Mouse (Mus musculus): ENCODE results near the gene Mgll.

DNA sequence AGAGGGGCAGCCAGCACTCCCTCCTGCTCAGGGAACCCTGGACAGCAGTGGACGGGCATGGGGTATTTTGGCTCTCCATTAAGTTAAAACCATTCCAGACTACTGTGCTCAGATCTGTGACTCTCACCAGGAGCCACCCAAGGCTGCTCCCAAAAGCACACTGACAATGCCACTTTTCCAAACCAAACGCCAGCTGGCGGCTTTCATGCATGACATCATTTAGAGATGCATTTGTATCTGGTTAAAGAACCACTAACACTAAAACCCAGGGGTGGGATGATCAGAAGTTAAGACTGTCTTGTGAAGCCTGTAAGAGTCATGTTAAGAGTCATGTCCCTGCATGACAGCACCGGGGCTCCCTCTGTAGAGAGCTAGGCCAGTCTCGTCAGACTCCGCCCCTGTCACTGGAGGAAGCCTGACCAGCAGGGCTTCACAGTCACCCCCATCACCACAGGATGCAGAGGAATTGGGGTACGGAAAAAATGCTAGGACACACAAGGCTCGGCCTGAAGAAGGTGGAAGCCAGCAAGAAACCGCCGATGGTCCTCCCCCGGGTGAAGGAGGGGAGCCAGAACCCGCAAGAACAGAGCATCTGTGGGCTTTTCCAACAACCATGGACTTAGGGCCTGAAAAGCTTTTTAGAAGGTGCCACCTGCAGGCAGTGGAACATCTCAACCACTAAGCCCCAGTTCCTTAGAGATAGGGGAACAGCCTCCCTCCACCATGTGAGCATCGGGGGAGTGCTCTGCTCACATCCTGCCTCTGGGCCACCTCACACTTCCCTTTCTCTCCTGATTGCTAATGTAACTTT lies 103.4 kb downstream of the Mgll start:
- TF ChIP-seq CTCF (conservative IDR thresholded peaks at IDR 0.05; ENCODE audit: low read length) (no peak), POU5F1 (IDR thresholded peaks at IDR 0.05; ENCODE audit: borderline replicate concordance, low read length) (no peak)
